Mouse (Mus musculus): ENCODE measurements around the gene Hsd17b7. TPM values are rescaled to one million over a fixed set of nuclear protein-coding genes. Genes with fewer than 3 reads are reported as not detected.
A peak's percentile ranks its signal among the peaks of the same experiment; 100 is the strongest.

Gene Hsd17b7
- polyA plus RNA-seq, 1 experiment from 2014 or later, result 22.4 TPM

- H3K4me3 ChIP-seq (replicated peaks; ENCODE audit: low read depth, low read length), result no peak overlapping the region
- no peak overlapping the region for H3K9ac ChIP-seq (replicated peaks; ENCODE audit: low read length)
- H3K9me3 ChIP-seq (ENCODE audit: control insufficient read depth, low read length), result no peaks in the 10 kb centered on the region
- H3K27ac ChIP-seq (replicated peaks; ENCODE audit: low read depth, low read length), result no peak overlapping the region
- no peaks in the 10 kb centered on the region for H3K4me1 ChIP-seq (ENCODE audit: control insufficient read depth, insufficient read depth, low read length)
- DNase-seq (no peak), ATAC-seq (ENCODE audit: low FRiP score, low TSS enrichment) (no peak)
- H3K36me3 ChIP-seq (ENCODE audit: control insufficient read depth, insufficient read depth, low read length), result peaks cover 36% of the 10 kb centered on the region
- 84% methylated on average over 7 of the region's 7 CpGs for WGBS
- no peak overlapping the region for H3K4me2 ChIP-seq (ENCODE audit: low read length)
- no peaks in the 10 kb centered on the region for H3K27me3 ChIP-seq (ENCODE audit: control insufficient read depth, insufficient read depth, low read length)
Measured at GRCm38 (mm10) chr1:169949981-169950380, 19.1 kb downstream of the Hsd17b7 start.

- no peaks in the 10 kb centered on the region for H3K27me3 ChIP-seq (ENCODE audit: control insufficient read depth, insufficient read depth, low read length)
- DNase-seq, result no peak
- H3K4me2 ChIP-seq (ENCODE audit: low read length), result no peak overlapping the region
- no peak overlapping the region for H3K9ac ChIP-seq (replicated peaks; ENCODE audit: low read length)
- no peak for ATAC-seq (ENCODE audit: low FRiP score, low TSS enrichment)
- no peak overlapping the region for H3K27ac ChIP-seq (replicated peaks; ENCODE audit: low read depth, low read length)
- H3K36me3 ChIP-seq (ENCODE audit: control insufficient read depth, insufficient read depth, low read length), result peaks cover 27% of the 10 kb centered on the region
- WGBS, result 83% methylated on average over 7 of the region's 7 CpGs
- no peaks in the 10 kb centered on the region for H3K4me1 ChIP-seq (ENCODE audit: control insufficient read depth, insufficient read depth, low read length)
- H3K4me3 ChIP-seq (replicated peaks; ENCODE audit: low read depth, low read length), result no peak overlapping the region
- no peaks in the 10 kb centered on the region for H3K9me3 ChIP-seq (ENCODE audit: control insufficient read depth, low read length)
Measured at GRCm38 (mm10) chr1:169948866-169949265, 20.2 kb downstream of the Hsd17b7 start.

- Histone ChIP-seq H3K9me3 (ENCODE audit: control insufficient read depth, low read length) (no peaks in the 10 kb centered on the region), H3K4me2 (ENCODE audit: low read length) (no peak overlapping the region), H3K27me3 (ENCODE audit: control insufficient read depth, insufficient read depth, low read length) (no peaks in the 10 kb centered on the region), H3K36me3 (ENCODE audit: control insufficient read depth, insufficient read depth, low read length) (peaks cover 23% of the 10 kb centered on the region), H3K9ac (replicated peaks; ENCODE audit: low read length) (no peak overlapping the region), H3K4me3 (replicated peaks; ENCODE audit: low read depth, low read length) (no peak overlapping the region), H3K27ac (replicated peaks; ENCODE audit: low read depth, low read length) (no peak overlapping the region), H3K4me1 (ENCODE audit: control insufficient read depth, insufficient read depth, low read length) (no peaks in the 10 kb centered on the region)
- ATAC-seq (ENCODE audit: low FRiP score, low TSS enrichment) (no peak), DNase-seq (no peak)
- 90% methylated on average over 7 of the region's 7 CpGs for WGBS
Measured at GRCm38 (mm10) chr1:169948280-169948679, 20.8 kb downstream of the Hsd17b7 start.

GRCm38 (mm10) chr1:169947654-169948053, 21.4 kb downstream of the Hsd17b7 start:
- H3K4me2 ChIP-seq (ENCODE audit: low read length), result no peak overlapping the region
- no peak overlapping the region for H3K9ac ChIP-seq (replicated peaks; ENCODE audit: low read length)
- H3K36me3 ChIP-seq (ENCODE audit: control insufficient read depth, insufficient read depth, low read length), result peaks cover 16% of the 10 kb centered on the region
- 87% methylated on average over 6 of the region's 6 CpGs for WGBS
- no peak overlapping the region for H3K4me3 ChIP-seq (replicated peaks; ENCODE audit: low read depth, low read length)
- H3K27ac ChIP-seq (replicated peaks; ENCODE audit: low read depth, low read length), result no peak overlapping the region
- no peaks in the 10 kb centered on the region for H3K27me3 ChIP-seq (ENCODE audit: control insufficient read depth, insufficient read depth, low read length)
- H3K4me1 ChIP-seq (ENCODE audit: control insufficient read depth, insufficient read depth, low read length), result no peaks in the 10 kb centered on the region
- DNase-seq (no peak), ATAC-seq (ENCODE audit: low FRiP score, low TSS enrichment) (no peak)
- no peaks in the 10 kb centered on the region for H3K9me3 ChIP-seq (ENCODE audit: control insufficient read depth, low read length)

GRCm38 (mm10) chr1:169946004-169946403, 23.0 kb downstream of the Hsd17b7 start:
- Histone ChIP-seq H3K4me2 (ENCODE audit: low read length) (no peak overlapping the region), H3K4me1 (ENCODE audit: control insufficient read depth, insufficient read depth, low read length) (no peaks in the 10 kb centered on the region), H3K27ac (replicated peaks; ENCODE audit: low read depth, low read length) (no peak overlapping the region)

GRCm38 (mm10) chr1:169939345-169939744, 29.7 kb downstream of the Hsd17b7 start:
- Histone ChIP-seq H3K4me3 (replicated peaks; ENCODE audit: low read depth, low read length) (no peak overlapping the region), H3K36me3 (ENCODE audit: control insufficient read depth, insufficient read depth, low read length) (no peaks in the 10 kb centered on the region), H3K4me1 (ENCODE audit: control insufficient read depth, insufficient read depth, low read length) (no peaks in the 10 kb centered on the region), H3K9ac (replicated peaks; ENCODE audit: low read length) (no peak overlapping the region), H3K4me2 (ENCODE audit: low read length) (no peak overlapping the region), H3K27ac (replicated peaks; ENCODE audit: low read depth, low read length) (no peak overlapping the region), H3K27me3 (ENCODE audit: control insufficient read depth, insufficient read depth, low read length) (no peaks in the 10 kb centered on the region), H3K9me3 (ENCODE audit: control insufficient read depth, low read length) (no peaks in the 10 kb centered on the region)
- WGBS, result 6% methylated on average over 2 of the region's 2 CpGs
- ATAC-seq (ENCODE audit: low FRiP score, low TSS enrichment) (no peak), DNase-seq (peak; percentile 90)

More at GRCm38 (mm10) chr1:169946004-169946403, 23.0 kb downstream of the Hsd17b7 start:
- peaks cover 4% of the 10 kb centered on the region; the same call in 1 of the 2 replicates for H3K36me3 ChIP-seq (ENCODE audit: control insufficient read depth, insufficient read depth, low read length)
- H3K9ac ChIP-seq (replicated peaks; ENCODE audit: low read length), result no peak overlapping the region
- WGBS, result 76% methylated on average over 3 of the region's 3 CpGs
- ATAC-seq (ENCODE audit: low FRiP score, low TSS enrichment) (no peak), DNase-seq (no peak)
- H3K4me3 ChIP-seq (replicated peaks; ENCODE audit: low read depth, low read length), result no peak overlapping the region
- H3K9me3 ChIP-seq (ENCODE audit: control insufficient read depth, low read length), result no peaks in the 10 kb centered on the region
- H3K27me3 ChIP-seq (ENCODE audit: control insufficient read depth, insufficient read depth, low read length), result no peaks in the 10 kb centered on the region

- peak; percentile 80 for ATAC-seq (ENCODE audit: low FRiP score, low TSS enrichment)
- H3K9ac ChIP-seq (replicated peaks; ENCODE audit: low read length), result no peak overlapping the region; the same call in 1 of the 2 replicates
Measured at GRCm38 (mm10) chr1:169934005-169934725, 34.9 kb downstream of the Hsd17b7 start.

GRCm38 (mm10) chr1:169932122-169932746, 36.8 kb downstream of the Hsd17b7 start:
- Histone ChIP-seq H3K4me3 (replicated peaks; ENCODE audit: low read depth, low read length) (no peak overlapping the region), H3K36me3 (ENCODE audit: control insufficient read depth, insufficient read depth, low read length) (no peaks in the 10 kb centered on the region), H3K4me2 (ENCODE audit: low read length) (no peak overlapping the region), H3K27ac (replicated peaks; ENCODE audit: low read depth, low read length) (peak overlapping the region; percentile 32; the same call in 1 of the 2 replicates), H3K27me3 (ENCODE audit: control insufficient read depth, insufficient read depth, low read length) (no peaks in the 10 kb centered on the region), H3K4me1 (ENCODE audit: control insufficient read depth, insufficient read depth, low read length) (peaks cover 7% of the 10 kb centered on the region; the same call in 1 of the 2 replicates), H3K9me3 (ENCODE audit: control insufficient read depth, low read length) (no peaks in the 10 kb centered on the region), H3K9ac (replicated peaks; ENCODE audit: low read length) (no peak overlapping the region)
- DNase-seq (peak; percentile 63), ATAC-seq (ENCODE audit: low FRiP score, low TSS enrichment) (no peak)
- 41% methylated on average over 7 of the region's 7 CpGs for WGBS

More at GRCm38 (mm10) chr1:169934005-169934725, 34.9 kb downstream of the Hsd17b7 start:
- H3K4me1 ChIP-seq (ENCODE audit: control insufficient read depth, insufficient read depth, low read length), result peaks cover 5% of the 10 kb centered on the region; the same call in 1 of the 2 replicates
- no peaks in the 10 kb centered on the region for H3K27me3 ChIP-seq (ENCODE audit: control insufficient read depth, insufficient read depth, low read length)
- H3K9me3 ChIP-seq (ENCODE audit: control insufficient read depth, low read length), result no peaks in the 10 kb centered on the region
- H3K4me2 ChIP-seq (ENCODE audit: low read length), result peak overlapping the region; percentile 55
- no peaks in the 10 kb centered on the region for H3K36me3 ChIP-seq (ENCODE audit: control insufficient read depth, insufficient read depth, low read length)
- H3K27ac ChIP-seq (replicated peaks; ENCODE audit: low read depth, low read length), result peak overlapping the region; percentile 73
- H3K4me3 ChIP-seq (replicated peaks; ENCODE audit: low read depth, low read length), result peak overlapping the region; percentile 23
- 20% methylated on average over 16 of the region's 16 CpGs for WGBS
- peak; percentile 88 for DNase-seq

All from midbrain, embryonic 14.5 days (tissue).